Mouse (Mus musculus) adrenal gland, adult 2 months (tissue): ENCODE measurements at regions not wholly inside any gene's neighbourhood (a gene's known extent, or its start where the extent isn't known, plus 50 kb on each side); places are given as distances from the start of the nearest gene placed in this dataset.

Experiments
- DNase-seq: peaks from one replicate; pipeline ENCODE4 v3.0.0; 2021

- no peak for DNase-seq
These were observed 76.5 kb downstream of the Gja1 start for GRCm38 (mm10) chr10:56453578-56454069.

DNA sequence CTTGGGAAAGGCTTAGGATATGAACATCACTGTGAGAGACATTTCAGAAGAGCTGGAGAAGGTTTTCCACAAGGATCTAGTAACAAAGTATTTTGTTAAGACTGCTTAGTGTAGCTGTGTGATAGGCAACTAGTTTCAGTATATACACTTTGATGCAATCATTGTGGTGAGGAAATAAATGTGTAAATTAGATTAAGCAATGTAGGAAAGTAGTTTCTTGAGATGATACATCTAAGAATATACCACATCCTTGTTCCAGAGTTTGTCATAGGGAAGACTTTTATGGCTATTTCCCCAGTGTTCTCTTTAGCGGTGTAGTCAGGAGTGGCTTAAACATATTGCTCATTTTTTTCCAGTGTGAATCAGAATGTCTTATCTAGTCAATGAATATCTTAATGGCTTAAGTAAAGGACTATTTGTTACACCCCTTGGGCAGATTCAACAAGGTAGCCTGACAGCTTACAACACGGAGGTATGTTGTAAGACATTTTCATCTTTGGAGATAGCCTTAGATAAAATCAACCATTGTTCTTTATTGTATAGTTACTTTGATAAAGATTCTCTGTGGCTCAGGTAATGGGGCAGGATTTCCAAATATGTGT, 78.8 kb downstream of the Gja1 start:
- no peak for DNase-seq

DNA sequence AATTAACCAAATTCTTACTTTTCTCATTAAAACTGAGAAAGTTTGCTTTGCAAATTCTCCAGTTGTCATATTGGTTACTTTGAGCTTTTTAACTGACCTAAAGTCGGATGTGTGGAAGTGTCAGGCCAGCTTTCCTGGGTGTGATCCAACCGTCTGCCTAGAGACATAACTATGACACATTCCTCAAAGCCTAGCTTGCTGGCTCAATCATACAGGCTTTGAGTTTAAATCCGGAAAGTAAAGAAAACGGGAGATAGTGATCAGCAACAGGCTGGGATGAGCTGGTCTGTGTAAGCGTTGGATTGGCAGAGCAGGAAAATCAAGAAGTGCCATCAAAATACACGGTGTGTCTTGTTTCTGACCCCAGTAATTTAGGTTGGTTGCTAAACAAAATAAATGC, 91.4 kb downstream of the Gja1 start:
- peak; percentile 47 for DNase-seq

DNA sequence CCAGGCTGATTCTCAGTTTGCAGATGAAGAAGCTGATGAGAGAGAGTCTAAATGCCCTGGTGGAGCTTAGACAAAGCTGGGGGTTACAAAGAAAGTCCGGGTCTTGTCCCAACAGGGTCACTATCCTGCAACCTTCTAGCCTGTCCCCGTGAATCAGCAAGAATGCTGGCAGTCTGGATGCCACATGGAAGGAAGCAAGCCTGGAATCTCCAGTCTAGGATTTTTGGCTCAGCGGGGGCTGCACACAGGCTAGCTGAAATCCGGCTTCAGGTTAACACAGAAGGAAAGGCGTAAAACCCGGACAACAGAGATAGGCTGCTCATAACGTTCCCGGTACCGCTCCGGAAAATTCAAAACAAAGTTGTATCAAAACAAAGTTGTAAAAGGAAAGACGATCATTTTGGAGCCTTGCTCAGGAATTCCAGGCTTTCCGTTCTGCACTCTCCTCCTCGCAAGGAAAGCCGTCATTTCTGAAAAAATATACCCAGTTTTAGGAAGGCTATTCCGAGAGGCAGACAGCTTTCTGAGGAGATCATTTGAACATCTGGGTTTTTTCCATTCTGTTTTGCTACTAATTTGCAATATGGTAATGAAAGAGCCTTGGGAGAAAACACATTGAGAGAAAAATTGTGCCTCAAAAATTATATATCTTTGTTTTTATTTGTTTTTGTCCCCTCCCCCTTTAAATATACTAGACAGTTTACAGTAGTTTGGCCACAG, 92.0 kb downstream of the Gja1 start:
- DNase-seq: peak; percentile 61

- no peak for DNase-seq
These were observed 92.8 kb downstream of the Gja1 start for GRCm38 (mm10) chr10:56469895-56470294.

- no peak for DNase-seq
These were observed 97.8 kb downstream of the Gja1 start for GRCm38 (mm10) chr10:56474951-56475350.

GRCm38 (mm10) chr10:56482156-56482716, 105.1 kb downstream of the Gja1 start:
- DNase-seq: peak; percentile 34

GRCm38 (mm10) chr10:56484931-56485330, 107.8 kb downstream of the Gja1 start:
- DNase-seq: no peak

DNA sequence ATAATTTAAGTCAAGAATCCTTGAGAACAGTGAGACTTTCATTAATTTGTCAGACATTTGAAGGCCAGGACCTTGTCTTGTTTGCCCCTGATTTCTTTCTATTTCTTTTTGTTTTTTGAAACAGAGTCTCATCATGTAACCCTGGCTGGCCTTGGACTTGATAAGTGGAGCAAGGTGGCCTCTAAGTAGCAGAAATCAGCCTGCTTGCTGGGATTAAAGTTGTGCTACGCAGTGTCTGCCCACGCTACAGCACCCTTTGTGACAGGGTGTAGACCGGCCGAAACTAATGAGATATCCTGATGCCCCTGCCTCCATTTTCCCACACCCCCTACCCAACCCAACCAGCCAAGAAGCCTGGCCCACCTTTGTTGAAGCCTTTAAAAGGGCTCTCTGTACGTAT, 108.6 kb downstream of the Gja1 start:
- DNase-seq: peak; percentile 72

DNA sequence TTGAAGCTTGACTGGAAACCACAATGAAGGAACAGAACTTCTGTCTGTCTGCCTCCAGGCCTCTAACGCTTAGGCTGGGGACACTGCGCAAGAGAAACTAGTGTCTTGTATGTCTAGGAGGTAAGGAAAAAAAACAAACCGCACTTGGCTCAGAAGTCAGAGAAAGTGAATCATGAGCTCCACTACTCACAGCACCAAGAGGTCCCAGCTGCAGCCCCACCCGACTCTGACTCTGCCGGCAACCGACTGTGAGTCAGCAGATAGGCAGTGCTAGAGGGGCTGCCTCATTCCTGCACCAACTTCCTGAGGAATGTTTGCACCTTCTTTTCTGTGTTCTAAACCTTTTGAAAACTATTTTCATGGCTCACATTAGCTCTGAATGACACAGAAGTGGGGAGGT, 109.5 kb downstream of the Gja1 start:
- peak; percentile 86 for DNase-seq

DNA sequence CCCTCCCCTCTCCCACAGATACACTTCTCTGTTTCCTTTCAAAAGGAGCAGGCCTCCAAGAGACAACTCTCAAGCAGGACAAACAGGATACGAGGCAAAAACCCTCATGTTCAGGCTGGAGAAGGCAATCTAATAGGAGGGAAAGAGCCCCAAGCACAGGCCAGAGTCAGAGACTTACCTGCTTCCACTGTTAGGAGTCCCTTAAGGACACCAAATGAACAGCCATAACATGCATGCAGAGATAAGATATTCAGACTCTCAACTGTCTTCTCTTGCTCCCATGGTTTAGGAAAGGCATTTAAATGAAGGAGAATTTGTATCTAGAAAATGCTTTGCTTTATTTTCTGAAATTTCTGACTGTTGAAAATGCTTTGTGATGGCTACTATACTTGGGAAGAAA, 116.3 kb downstream of the Gja1 start:
- no peak for DNase-seq

DNA sequence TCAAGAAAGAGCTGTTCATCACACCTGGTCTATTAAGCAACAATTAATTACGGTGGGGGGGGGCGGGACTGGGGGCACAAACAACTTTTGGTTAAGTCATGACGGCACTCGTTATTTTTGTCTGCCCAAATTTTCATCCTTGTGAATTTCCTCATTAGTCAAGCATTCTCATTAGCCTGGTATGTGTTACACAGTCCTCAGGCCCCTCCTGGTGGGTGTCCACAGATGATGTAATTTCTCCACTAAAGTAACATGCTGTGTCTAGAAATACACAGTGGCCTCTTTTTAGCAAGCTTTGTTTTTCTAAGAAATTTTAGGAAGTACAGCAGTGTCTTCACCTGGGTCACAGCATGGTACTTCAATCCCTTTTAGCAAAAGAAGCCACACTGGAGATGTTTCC, 118.2 kb downstream of the Gja1 start:
- no peak for DNase-seq

- peak; percentile 57 for DNase-seq
These were observed 141.9 kb downstream of the Gja1 start for GRCm38 (mm10) chr10:56519041-56519440.

GRCm38 (mm10) chr10:56525791-56526190, 148.7 kb downstream of the Gja1 start:
- no peak for DNase-seq

GRCm38 (mm10) chr10:56537091-56537490, 160.0 kb downstream of the Gja1 start:
- no peak for DNase-seq

GRCm38 (mm10) chr10:56539827-56540511, 162.8 kb downstream of the Gja1 start:
- DNase-seq: no peak

DNA sequence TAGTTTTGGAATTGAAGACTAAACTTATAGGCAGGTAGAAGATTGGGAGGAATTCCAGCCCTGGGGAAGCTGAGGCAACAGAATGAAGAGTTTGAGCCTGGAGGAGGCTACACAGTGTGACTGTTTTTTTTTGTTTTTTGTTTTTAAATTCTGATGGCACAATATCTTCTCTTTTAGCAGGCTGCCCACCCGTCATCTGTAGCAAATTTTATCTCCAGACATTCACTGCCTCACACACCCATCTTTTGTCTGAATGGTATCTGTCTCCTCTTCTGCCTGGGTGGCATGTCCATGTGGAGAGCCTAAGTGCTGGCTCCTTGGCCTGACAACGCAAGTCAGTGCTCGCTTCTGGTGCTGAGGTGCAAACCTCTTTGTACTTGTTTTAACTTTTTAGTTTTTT, 165.0 kb downstream of the Gja1 start:
- no peak for DNase-seq

GRCm38 (mm10) chr10:56545989-56546388, 168.9 kb downstream of the Gja1 start:
- no peak for DNase-seq

- DNase-seq: no peak
These were observed 169.7 kb downstream of the Gja1 start for GRCm38 (mm10) chr10:56546824-56547223.

DNA sequence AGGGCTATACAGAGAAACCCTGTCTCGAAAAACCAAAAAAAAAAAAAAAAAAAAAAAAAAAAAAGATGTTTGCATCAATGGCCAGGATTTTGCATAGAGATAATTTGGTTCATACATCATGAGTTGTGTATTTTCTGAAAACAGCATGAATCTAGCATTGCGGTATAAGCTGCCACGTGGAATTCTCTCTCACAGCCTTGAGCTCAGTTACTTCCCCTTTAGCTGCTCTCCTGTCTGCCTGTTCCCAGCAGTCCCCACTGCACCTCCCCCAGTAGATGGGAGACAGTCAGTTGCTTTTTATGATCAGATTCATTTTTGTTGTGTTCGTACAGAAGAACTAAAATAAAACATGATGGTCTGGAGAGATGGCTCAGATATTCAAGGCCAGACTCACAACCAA, 170.7 kb downstream of the Gja1 start:
- DNase-seq: no peak

GRCm38 (mm10) chr10:56566836-56567442, 189.8 kb downstream of the Gja1 start:
- DNase-seq: no peak

GRCm38 (mm10) chr10:56582065-56582464, 204.9 kb downstream of the Gja1 start:
- DNase-seq: peak; percentile 62

DNA sequence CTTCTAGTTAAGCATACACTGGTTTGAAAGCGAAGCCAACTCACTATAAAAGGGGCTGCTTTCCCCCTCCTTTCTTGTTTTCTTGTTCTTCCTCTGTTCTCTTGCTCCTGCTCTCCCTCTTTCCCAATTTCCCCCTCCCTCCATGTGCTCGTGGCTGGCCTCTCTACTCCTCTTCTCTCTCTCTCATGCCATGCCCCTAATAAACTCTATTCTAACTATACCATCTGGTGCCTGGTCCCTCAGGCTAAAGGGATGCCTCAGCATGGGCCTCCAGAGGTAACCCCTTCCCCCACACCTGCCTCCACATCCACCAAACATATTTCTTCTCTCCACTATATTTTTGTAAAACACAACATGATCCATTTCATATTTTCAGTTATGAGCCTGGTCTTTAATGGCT, 210.1 kb downstream of the Gja1 start:
- no peak for DNase-seq
